Comparison of ENCODE assay signal across 12 mouse cellular contexts in genomic region chr11:116215181-116215580, GRCm38 (mm10). TPM values are rescaled to one million over a fixed set of nuclear protein-coding genes. Genes with fewer than 3 reads are reported as not detected.
A peak's percentile ranks its signal among the peaks of the same experiment; 100 is the strongest.
DNase-seq lines count a peak whose midpoint lies in the region; ATAC-seq and TF ChIP-seq lines count a peak whose summit lies in the region.
"Had no signal": no experiment of that assay in that cellular context is flagged by ENCODE, and none has a peak within 500 bp of the region (broad histone marks: within the 10 kb centered on the region; RNA-seq: fewer than 3 reads in every experiment).

No protein-coding gene starts in this region.

- H3K27ac ChIP-seq in heart, postnatal 0 days (ENCODE audit: low read depth), result no peak overlapping the region
- no peak overlapping the region for H3K27ac ChIP-seq in midbrain, postnatal 0 days (ENCODE audit: low read depth, low read length)
- no peak overlapping the region for H3K27ac ChIP-seq in midbrain, embryonic 10.5 days (replicated peaks)
- no peak overlapping the region for H3K27ac ChIP-seq in midbrain, embryonic 13.5 days
- H3K27ac ChIP-seq: limb, embryonic 13.5 days had no signal

- ATAC-seq in heart, postnatal 0 days (ENCODE audit: insufficient read depth, low read depth), result no peak
- no peak for ATAC-seq in midbrain, postnatal 0 days (ENCODE audit: low FRiP score)
- ATAC-seq in midbrain, embryonic 13.5 days, result no peak

- H3K27me3 ChIP-seq in heart, postnatal 0 days (ENCODE audit: control insufficient read depth, insufficient read depth, low read length), result no peaks in the 10 kb centered on the region
- H3K27me3 ChIP-seq in midbrain, postnatal 0 days (ENCODE audit: insufficient read depth, low read length), result 0 out of 2 replicates have a peak, but pooled peaks cover 3% of the 10 kb centered on the region
- peaks cover under 1% of the 10 kb centered on the region for H3K27me3 ChIP-seq in midbrain, embryonic 10.5 days (ENCODE audit: low read depth, poor library complexity, severe bottlenecking)
- no peaks in the 10 kb centered on the region for H3K27me3 ChIP-seq in splenic B cell, adult 2 months (ENCODE audit: control insufficient read depth, insufficient read depth, low read length, poor library complexity, severe bottlenecking)
- H3K27me3 ChIP-seq in midbrain, embryonic 13.5 days, result peaks cover 2% of the 10 kb centered on the region; the same call in 1 of the 2 replicates
- H3K27me3 ChIP-seq: limb, embryonic 13.5 days had no signal

- H3K4me2 ChIP-seq in heart, postnatal 0 days (ENCODE audit: low read depth, low read length), result no peak overlapping the region
- no peak overlapping the region for H3K4me2 ChIP-seq in midbrain, postnatal 0 days (ENCODE audit: low read depth, low read length, poor library complexity, severe bottlenecking)
- no peak overlapping the region for H3K4me2 ChIP-seq in midbrain, embryonic 13.5 days (replicated peaks)
- H3K4me2 ChIP-seq: heart, embryonic 11.5 days; limb, embryonic 13.5 days had no signal

- no peak for DNase-seq in heart, postnatal 0 days (ENCODE audit: low spot score)
- no peak for DNase-seq in heart, postnatal 36 days
- DNase-seq in midbrain, postnatal 0 days (ENCODE audit: low spot score), result peak; percentile 19
- DNase-seq in midbrain, embryonic 10.5 days (ENCODE audit: low spot score), result no peak
- DNase-seq in R1 (ENCODE audit: low read depth, low spot score), result peak; percentile 82
- peak; percentile 45 for DNase-seq in splenic B cell, adult 2 months (ENCODE audit: low read depth, low spot score)
- DNase-seq in ovary, postnatal 10 days (ENCODE audit: low spot score), result no peak
- DNase-seq: cerebellum, adult 9-10 months; kidney, adult 18-20 months had no signal

- peaks cover 18% of the 10 kb centered on the region for H3K4me1 ChIP-seq in heart, postnatal 0 days (ENCODE audit: control insufficient read depth, insufficient read depth)
- H3K4me1 ChIP-seq in midbrain, postnatal 0 days (ENCODE audit: insufficient read depth, low read length), result 0 out of 2 replicates have a peak, but pooled peaks cover 3% of the 10 kb centered on the region
- H3K4me1 ChIP-seq in midbrain, embryonic 10.5 days, result peaks cover 17% of the 10 kb centered on the region
- peaks cover 16% of the 10 kb centered on the region for H3K4me1 ChIP-seq in midbrain, embryonic 13.5 days (replicated peaks)

- TF ChIP-seq CTCF in heart, postnatal 0 days (IDR thresholded peaks at IDR 0.05; ENCODE audit: low read depth), result peak; percentile 15
- TF ChIP-seq CTCF in midbrain, postnatal 0 days (IDR thresholded peaks at IDR 0.05), result peak; percentile 49

- 79% methylated on average over 7 of the region's 7 CpGs for WGBS in heart, postnatal 0 days
- 82% methylated on average over 7 of the region's 7 CpGs for WGBS in midbrain, postnatal 0 days
- WGBS in midbrain, embryonic 10.5 days, result 80% methylated on average over 7 of the region's 7 CpGs
- WGBS in midbrain, embryonic 13.5 days, result 82% methylated on average over 7 of the region's 7 CpGs

- no peak overlapping the region for H3K4me3 ChIP-seq in heart, postnatal 0 days (ENCODE audit: low read depth, low read length)
- no peak overlapping the region for H3K4me3 ChIP-seq in midbrain, postnatal 0 days (ENCODE audit: low read depth, low read length)
- H3K4me3 ChIP-seq in midbrain, embryonic 10.5 days, result no peak overlapping the region
- H3K4me3 ChIP-seq in midbrain, embryonic 13.5 days (replicated peaks), result no peak overlapping the region
- H3K4me3 ChIP-seq: limb, embryonic 13.5 days had no signal

- intact Hi-C loops in heart, postnatal 36 days (cut with DNase I), result loop anchor here (5.0 kb wide), 1 partner anchor 128 kb away; the partner anchor contains the start of gene Wbp2

- no peak overlapping the region for H3K9ac ChIP-seq in heart, postnatal 0 days (replicated peaks; ENCODE audit: low read depth, low read length)
- H3K9ac ChIP-seq in midbrain, postnatal 0 days (replicated peaks; ENCODE audit: low read length, poor library complexity, severe bottlenecking), result no peak overlapping the region
- H3K9ac ChIP-seq in midbrain, embryonic 13.5 days (replicated peaks), result no peak overlapping the region
- H3K9ac ChIP-seq: limb, embryonic 13.5 days had no signal

- no peak for TF ChIP-seq EP300 in heart, postnatal 0 days (IDR thresholded peaks at IDR 0.05; ENCODE audit: low read depth)

- H3K9me3 ChIP-seq in heart, postnatal 0 days (replicated peaks; ENCODE audit: control insufficient read depth, low read length), result no peaks in the 10 kb centered on the region
- H3K9me3 ChIP-seq in midbrain, postnatal 0 days (ENCODE audit: low read length), result no peaks in the 10 kb centered on the region
- H3K9me3 ChIP-seq in midbrain, embryonic 10.5 days (replicated peaks), result no peaks in the 10 kb centered on the region
- H3K9me3 ChIP-seq in midbrain, embryonic 13.5 days, result no peaks in the 10 kb centered on the region
- H3K9me3 ChIP-seq: limb, embryonic 13.5 days had no signal

- no peaks in the 10 kb centered on the region for H3K36me3 ChIP-seq in heart, postnatal 0 days (replicated peaks; ENCODE audit: control insufficient read depth, insufficient read depth, low read length)
- H3K36me3 ChIP-seq in midbrain, postnatal 0 days (ENCODE audit: insufficient read depth, low read length), result peaks cover 3% of the 10 kb centered on the region; the same call in 1 of the 2 replicates
- H3K36me3 ChIP-seq in midbrain, embryonic 10.5 days, result 0 out of 2 replicates have a peak, but pooled peaks cover 7% of the 10 kb centered on the region
- H3K36me3 ChIP-seq in splenic B cell, adult 2 months (ENCODE audit: control insufficient read depth, insufficient read depth, low read length, poor library complexity, severe bottlenecking), result no peaks in the 10 kb centered on the region
- 0 out of 2 replicates have a peak, but pooled peaks cover 8% of the 10 kb centered on the region for H3K36me3 ChIP-seq in midbrain, embryonic 13.5 days

RNA-seq across cellular contexts. Expression of gene Acox1, which starts 16.3 kb away (rescaled TPM):
- 64.9 and 65.8 TPM in 2 replicates for total RNA-seq in heart, postnatal 0 days (2014; rRNA removed; ENCODE audit: low replicate concordance)
- 43.0 and 46.7 TPM in 2 replicates for polyA plus RNA-seq in heart, postnatal 0 days (2015; fragmentation: Nextera tagmentation; extraction: Ambion mirVana)
- total RNA-seq in heart, postnatal 36 days (2021), result 100 to 1,000 TPM; 160 to 173 TPM
- total RNA-seq in midbrain, postnatal 0 days (2014; rRNA removed), result 110 and 116 TPM in 2 replicates
- 66.1 and 69.2 TPM in 2 replicates for polyA plus RNA-seq in midbrain, postnatal 0 days (2015; fragmentation: Nextera tagmentation; extraction: Ambion mirVana)
- 21.2 and 26.3 TPM in 2 replicates for polyA plus RNA-seq in midbrain, embryonic 10.5 days (2016; fragmentation: Nextera tagmentation; extraction: Ambion mirVana)
- 50.3 and 51.0 TPM in 2 replicates for polyA plus RNA-seq in midbrain, embryonic 13.5 days (2015; fragmentation: Nextera tagmentation; extraction: Ambion mirVana)

RNA-seq across cellular contexts. Expression of gene Ten1, which starts 16.5 kb away (rescaled TPM):
- 58.4 and 63.6 TPM in 2 replicates for total RNA-seq in heart, postnatal 0 days (2014; rRNA removed; ENCODE audit: low replicate concordance)
- 64.0 and 68.2 TPM in 2 replicates for polyA plus RNA-seq in heart, postnatal 0 days (2015; fragmentation: Nextera tagmentation; extraction: Ambion mirVana)
- 10 to 100 TPM; 10.5 to 20.1 TPM for total RNA-seq in heart, postnatal 36 days (2021)
- 54.2 and 60.5 TPM in 2 replicates for total RNA-seq in midbrain, postnatal 0 days (2014; rRNA removed)
- 91.2 and 101 TPM in 2 replicates for polyA plus RNA-seq in midbrain, postnatal 0 days (2015; fragmentation: Nextera tagmentation; extraction: Ambion mirVana)
- polyA plus RNA-seq in midbrain, embryonic 10.5 days (2016; fragmentation: Nextera tagmentation; extraction: Ambion mirVana), result 57.2 and 60.8 TPM in 2 replicates
- polyA plus RNA-seq in midbrain, embryonic 13.5 days (2015; fragmentation: Nextera tagmentation; extraction: Ambion mirVana), result 78.4 and 88.2 TPM in 2 replicates

RNA-seq across cellular contexts. Expression of gene Evpl, which starts 22.7 kb away (rescaled TPM):
- total RNA-seq in heart, postnatal 0 days (2014; rRNA removed; ENCODE audit: low replicate concordance), result 2.1 and 3.4 TPM in 2 replicates
- polyA plus RNA-seq in heart, postnatal 0 days (2015; fragmentation: Nextera tagmentation; extraction: Ambion mirVana), result 0.45 TPM in 2 replicates
- 1 to 10 TPM in 1 of 2 experiments, under 1 TPM in 1; 0.62 to 1.0 TPM for total RNA-seq in heart, postnatal 36 days (2021)
- total RNA-seq in midbrain, postnatal 0 days (2014; rRNA removed), result 3.3 and 4.9 TPM in 2 replicates
- 1.9 and 2.3 TPM in 2 replicates for polyA plus RNA-seq in midbrain, postnatal 0 days (2015; fragmentation: Nextera tagmentation; extraction: Ambion mirVana)
- 0.32 and 0.57 TPM in 2 replicates for polyA plus RNA-seq in midbrain, embryonic 10.5 days (2016; fragmentation: Nextera tagmentation; extraction: Ambion mirVana)
- polyA plus RNA-seq in midbrain, embryonic 13.5 days (2015; fragmentation: Nextera tagmentation; extraction: Ambion mirVana), result 0.28 and 0.30 TPM in 2 replicates

RNA-seq across cellular contexts. Expression of gene Fbf1, which starts 47.2 kb away (rescaled TPM):
- 20.4 and 22.8 TPM in 2 replicates for total RNA-seq in heart, postnatal 0 days (2014; rRNA removed; ENCODE audit: low replicate concordance)
- polyA plus RNA-seq in heart, postnatal 0 days (2015; fragmentation: Nextera tagmentation; extraction: Ambion mirVana), result 8.2 and 8.5 TPM in 2 replicates
- total RNA-seq in heart, postnatal 36 days (2021), result 10 to 100 TPM; 13.2 to 16.2 TPM
- total RNA-seq in midbrain, postnatal 0 days (2014; rRNA removed), result 82.2 and 83.0 TPM in 2 replicates
- polyA plus RNA-seq in midbrain, postnatal 0 days (2015; fragmentation: Nextera tagmentation; extraction: Ambion mirVana), result 38.6 and 43.7 TPM in 2 replicates
- 58.9 and 71.0 TPM in 2 replicates for polyA plus RNA-seq in midbrain, embryonic 10.5 days (2016; fragmentation: Nextera tagmentation; extraction: Ambion mirVana)
- 69.1 and 76.5 TPM in 2 replicates for polyA plus RNA-seq in midbrain, embryonic 13.5 days (2015; fragmentation: Nextera tagmentation; extraction: Ambion mirVana)

RNA-seq across cellular contexts. Expression of gene Srp68, which starts 58.8 kb away (rescaled TPM):
- total RNA-seq in heart, postnatal 0 days (2014; rRNA removed; ENCODE audit: low replicate concordance), result 28.1 and 33.6 TPM in 2 replicates
- polyA plus RNA-seq in heart, postnatal 0 days (2015; fragmentation: Nextera tagmentation; extraction: Ambion mirVana), result 47.8 and 48.2 TPM in 2 replicates
- 10 to 100 TPM; 65.9 to 71.2 TPM for total RNA-seq in heart, postnatal 36 days (2021)
- 17.7 and 27.3 TPM in 2 replicates for total RNA-seq in midbrain, postnatal 0 days (2014; rRNA removed)
- polyA plus RNA-seq in midbrain, postnatal 0 days (2015; fragmentation: Nextera tagmentation; extraction: Ambion mirVana), result 47.9 and 50.9 TPM in 2 replicates
- polyA plus RNA-seq in midbrain, embryonic 10.5 days (2016; fragmentation: Nextera tagmentation; extraction: Ambion mirVana), result 96.1 and 106 TPM in 2 replicates
- polyA plus RNA-seq in midbrain, embryonic 13.5 days (2015; fragmentation: Nextera tagmentation; extraction: Ambion mirVana), result 63.4 and 68.5 TPM in 2 replicates

Comparison
In these comparisons a context has a peak if more than half of its experiments do, and no peak if none do; other contexts are left out.
1. DNase-seq: peak in midbrain, postnatal 0 days (single experiment), R1 (single experiment) and splenic B cell, adult 2 months (single experiment); none in heart, postnatal 0 days (single experiment), heart, postnatal 36 days (0 of 2), midbrain, embryonic 10.5 days (single experiment) and ovary, postnatal 10 days (single experiment).